Mouse (Mus musculus): Measurements from ENCODE around the gene Ewsr1. TPM values are rescaled to one million over a fixed set of nuclear protein-coding genes. Genes with fewer than 3 reads are reported as not detected.

Ewsr1 gene
- 100 to 1,000 TPM; 333 to 394 TPM for total RNA-seq (2021)
- long read RNA-seq, experiment 1, transcript Ewsr1-203 (17 exons, 2,588 nt) = major isoform, 59 of 158 reads
- long read RNA-seq, experiment 1, partial matches to known transcripts = 35 of 158 reads
- long read RNA-seq, experiment 1, other reads (novel, unspliced or antisense) = 58 of 158 reads
- long read RNA-seq, experiment 2, transcript Ewsr1-203 (17 exons, 2,588 nt) = major isoform, 106 of 224 reads
- long read RNA-seq, experiment 2, partial matches to known transcripts = 46 of 224 reads
- long read RNA-seq, experiment 2, other reads (novel, unspliced or antisense) = 68 of 224 reads

DNA sequence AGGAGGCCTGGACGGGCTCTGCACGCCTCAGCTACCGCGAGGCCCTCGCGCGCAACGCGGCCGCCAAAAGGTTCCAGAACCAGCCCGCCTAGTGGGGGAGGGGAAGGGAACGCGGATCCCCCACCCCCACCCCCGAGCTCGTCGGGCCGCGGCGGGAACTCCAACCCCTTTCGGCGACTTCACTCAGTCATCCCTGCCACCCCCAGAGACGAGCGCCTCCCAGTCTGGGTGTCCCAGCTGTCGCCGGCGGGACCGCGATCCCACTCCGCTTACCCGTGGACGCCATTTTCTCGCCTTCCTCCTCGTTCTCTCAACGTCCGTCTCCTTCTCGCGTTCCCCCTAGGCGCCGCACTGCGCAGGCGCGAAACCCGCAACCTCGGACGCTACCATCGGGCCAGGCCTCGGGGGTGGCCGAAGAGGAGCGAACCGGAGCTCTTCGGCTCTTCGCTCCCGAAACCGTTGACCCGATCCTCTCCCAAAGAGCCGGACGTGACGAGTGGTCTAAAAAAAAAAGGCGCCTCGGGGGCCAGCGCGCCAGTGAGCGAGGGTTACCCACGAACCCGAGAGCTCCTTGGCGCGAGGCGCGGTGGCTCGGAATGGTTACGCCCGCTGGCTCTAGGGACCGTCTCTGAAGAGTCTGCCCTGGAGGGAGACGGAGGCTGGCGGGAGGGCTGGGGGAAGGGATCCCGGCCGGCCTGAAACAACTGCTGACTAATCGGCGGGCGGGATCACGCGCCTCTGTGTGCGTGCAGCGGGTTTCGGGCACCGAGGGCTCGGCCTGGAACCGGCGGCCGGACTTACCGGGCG, at the start of gene Ewsr1, which contains the start of gene Rhbdd3:
Gene Ewsr1 (minus strand): TSS at position 531 of the 807 bp plus-strand sequence.
Gene Rhbdd3 (plus strand): TSS at position 191 of the 807 bp plus-strand sequence.
- H3K27ac ChIP-seq = peak within 1 kb of the TSS; percentile 100
- TF ChIP-seq CTCF (conservative IDR thresholded peaks at IDR 0.05) = no peak
- peak within 1 kb of the TSS; percentile 94 for H3K4me3 ChIP-seq
- peak; percentile 93 to 98 for DNase-seq (ENCODE audit: low spot score in 2 of 2)

DNA sequence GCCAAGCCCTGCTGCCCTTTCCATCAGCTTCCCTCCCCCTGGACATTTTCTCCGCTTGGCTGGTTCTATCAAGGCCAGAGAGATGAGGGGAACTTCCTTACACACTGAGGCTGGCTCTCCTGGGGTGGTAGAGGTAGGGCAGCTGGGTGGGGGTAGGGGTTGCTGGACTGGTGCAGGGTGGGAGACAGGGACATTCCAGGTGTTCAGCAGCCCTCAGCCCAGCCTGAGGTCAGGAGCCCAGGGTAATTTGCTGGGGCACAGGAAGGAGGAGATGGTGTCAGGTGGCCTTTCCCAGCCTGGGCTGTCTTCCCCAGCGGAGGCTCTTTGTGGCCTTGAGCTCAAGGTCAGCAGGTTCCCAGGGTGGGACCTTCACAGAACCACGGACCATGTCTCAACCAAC, 46.5 kb upstream of the Ewsr1 start:
- Histone ChIP-seq H3K27ac (no peak overlapping the region), H3K4me3 (no peak overlapping the region)
- TF ChIP-seq CTCF (conservative IDR thresholded peaks at IDR 0.05) = no peak
- DNase-seq (ENCODE audit: low spot score in 2 of 2) = no peak

DNA sequence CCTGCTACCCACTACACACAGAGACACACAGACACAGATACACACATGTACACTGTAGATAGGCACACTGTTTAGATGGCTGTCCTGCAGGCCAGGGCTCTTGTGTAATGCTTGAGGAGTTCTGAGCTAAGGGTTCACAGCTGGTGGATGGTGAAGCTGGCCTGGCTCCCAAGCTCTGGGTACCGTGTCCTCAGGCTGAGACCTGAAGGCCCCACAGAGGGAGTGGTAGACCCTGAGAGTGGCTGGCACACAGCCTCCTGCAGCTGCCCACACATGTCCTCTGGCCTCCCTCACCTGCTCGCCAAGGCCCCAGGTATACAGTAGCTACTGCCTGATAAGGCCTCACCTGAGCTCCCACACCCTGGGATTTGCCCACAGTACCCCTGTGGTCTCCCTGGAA, 42.9 kb upstream of the Ewsr1 start:
- DNase-seq (ENCODE audit: low spot score in 2 of 2) = no peak
- no peak for TF ChIP-seq CTCF (conservative IDR thresholded peaks at IDR 0.05)
- Histone ChIP-seq H3K27ac (no peak overlapping the region), H3K4me3 (no peak overlapping the region)

DNA sequence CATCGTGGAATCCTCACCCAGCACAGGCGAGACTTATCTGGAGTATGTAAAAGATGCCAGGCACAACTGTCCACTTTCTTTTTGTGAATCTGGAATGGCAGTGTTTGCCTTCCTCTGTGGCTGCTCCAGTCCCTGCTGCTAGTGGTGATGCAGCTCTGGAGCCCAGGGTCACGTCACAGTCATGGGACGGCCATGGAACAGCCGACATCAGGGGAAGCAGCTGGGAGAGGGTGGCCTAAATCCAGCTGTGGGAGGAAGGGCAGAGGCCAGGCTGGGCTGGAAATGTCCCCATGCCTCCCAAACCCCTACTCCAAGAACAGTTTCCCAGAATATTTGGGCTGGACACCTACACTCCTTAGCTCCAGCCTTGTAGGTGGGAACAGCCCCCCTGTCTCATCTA, 42.2 kb upstream of the Ewsr1 start:
- no peak overlapping the region for H3K27ac ChIP-seq
- H3K4me3 ChIP-seq = no peak overlapping the region
- no peak for DNase-seq (ENCODE audit: low spot score in 2 of 2)
- TF ChIP-seq CTCF (conservative IDR thresholded peaks at IDR 0.05) = no peak

DNA sequence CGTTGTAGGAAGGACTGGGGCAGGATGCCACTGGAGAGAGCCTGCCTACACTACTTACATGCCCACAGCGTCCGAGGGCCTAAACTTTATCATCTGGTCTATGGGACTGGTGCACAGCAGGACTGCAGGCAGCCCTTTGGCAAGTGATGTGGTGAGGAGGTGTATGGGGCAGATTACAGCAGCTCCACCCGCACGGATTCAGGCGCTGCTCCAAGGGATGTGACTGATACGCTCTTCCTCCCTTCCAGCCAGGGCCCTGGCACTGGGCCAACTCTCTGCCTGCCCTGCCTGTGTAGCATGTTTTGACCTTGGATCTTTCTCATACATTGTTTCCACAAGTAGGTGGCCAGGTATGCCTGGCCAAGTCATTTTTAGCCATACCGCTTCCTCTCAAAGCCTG, 41.6 kb upstream of the Ewsr1 start:
- DNase-seq (ENCODE audit: low spot score in 2 of 2) = peak in 1 of 2 experiments; percentile 31
- Histone ChIP-seq H3K4me3 (no peak overlapping the region), H3K27ac (no peak overlapping the region)
- TF ChIP-seq CTCF (conservative IDR thresholded peaks at IDR 0.05) = no peak

DNA sequence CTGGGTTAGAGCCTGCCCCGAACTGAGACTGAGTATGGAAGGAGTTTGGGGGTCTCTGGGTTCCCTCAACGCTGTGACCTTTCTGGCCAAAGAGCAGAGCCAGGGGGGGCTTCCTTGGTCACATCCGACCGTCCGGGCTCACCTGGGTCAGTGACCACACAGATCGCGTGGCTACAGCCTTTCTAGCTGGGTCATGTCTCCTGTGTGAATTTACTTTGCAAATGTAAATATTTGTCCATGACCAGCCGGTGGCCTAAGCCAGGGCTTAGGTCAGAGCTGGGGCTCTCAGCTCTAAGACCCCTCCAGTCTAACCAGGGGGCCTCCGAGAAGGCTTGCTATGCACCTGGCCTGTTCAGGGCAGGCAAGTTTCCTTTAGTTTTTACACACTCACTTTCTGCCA, 40.3 kb upstream of the Ewsr1 start:
- no peak overlapping the region for H3K4me3 ChIP-seq
- no peak for DNase-seq (ENCODE audit: low spot score in 2 of 2)
- TF ChIP-seq CTCF (conservative IDR thresholded peaks at IDR 0.05) = no peak
- no peak overlapping the region for H3K27ac ChIP-seq

DNA sequence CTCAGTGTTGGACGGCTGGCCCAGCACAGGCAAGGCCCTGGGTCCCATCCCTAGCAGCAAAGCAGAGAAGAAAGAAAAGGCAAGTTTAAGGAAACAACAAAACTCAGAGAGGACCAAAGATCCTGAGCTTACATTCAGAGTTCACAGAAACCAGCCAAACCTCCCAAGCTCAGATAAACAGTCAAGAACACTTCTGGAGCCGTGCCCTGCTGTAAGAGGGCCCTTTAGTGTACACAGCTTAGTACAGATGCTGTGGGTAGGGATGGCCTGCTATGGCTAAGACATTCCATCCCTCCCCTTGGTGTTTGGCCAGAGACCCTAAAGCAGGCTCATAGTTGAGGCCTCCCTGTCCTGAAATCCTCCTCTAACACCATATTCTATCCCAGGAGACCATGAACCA, 39.6 kb upstream of the Ewsr1 start:
- Histone ChIP-seq H3K27ac (no peak overlapping the region), H3K4me3 (no peak overlapping the region)
- DNase-seq (ENCODE audit: low spot score in 2 of 2) = no peak
- TF ChIP-seq CTCF (conservative IDR thresholded peaks at IDR 0.05) = no peak

DNA sequence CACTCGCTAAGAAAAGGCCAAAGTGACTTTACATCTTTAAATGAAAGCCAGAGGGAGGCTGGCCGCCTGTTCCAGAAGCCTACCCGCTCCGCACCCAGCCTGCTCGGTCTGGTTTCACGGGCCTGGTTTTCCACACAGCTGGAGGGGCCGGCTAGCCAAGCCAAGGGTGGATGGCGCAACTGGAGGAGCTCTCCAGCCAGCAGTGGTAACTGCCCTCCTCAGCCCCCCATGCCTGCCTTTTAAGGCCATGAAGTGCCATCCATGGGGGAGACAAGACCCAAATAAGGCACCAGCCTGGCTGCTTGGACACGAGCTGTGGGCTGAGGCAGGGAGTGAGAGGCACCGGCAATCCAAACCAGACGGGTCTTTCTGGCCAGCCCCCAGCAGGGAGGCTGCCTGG, 36.8 kb upstream of the Ewsr1 start:
- DNase-seq (ENCODE audit: low spot score in 2 of 2) = no peak
- Histone ChIP-seq H3K4me3 (no peak overlapping the region), H3K27ac (no peak overlapping the region)
- TF ChIP-seq CTCF (conservative IDR thresholded peaks at IDR 0.05) = no peak

DNA sequence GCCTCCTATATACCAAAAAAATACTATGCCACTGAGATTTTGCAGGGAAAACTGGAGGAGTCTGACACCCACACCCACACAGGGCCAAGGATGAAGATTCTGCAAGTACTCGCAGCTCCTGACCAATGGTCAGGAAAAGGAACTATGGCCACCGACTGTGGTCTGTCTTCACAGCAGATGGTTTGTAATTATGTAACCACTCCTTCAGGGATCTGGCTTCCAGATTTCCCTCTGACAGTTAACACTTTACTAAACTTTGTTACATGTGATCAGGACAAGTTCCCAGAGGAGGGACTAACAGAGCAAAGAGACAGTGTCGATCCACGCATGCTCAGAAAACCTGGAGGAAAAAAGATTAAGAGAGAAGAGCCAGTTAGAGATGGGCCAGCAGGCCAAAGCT, 33.7 kb upstream of the Ewsr1 start:
- H3K27ac ChIP-seq = no peak overlapping the region
- H3K4me3 ChIP-seq = no peak overlapping the region
- no peak for TF ChIP-seq CTCF (conservative IDR thresholded peaks at IDR 0.05)
- DNase-seq (ENCODE audit: low spot score in 2 of 2) = no peak

DNA sequence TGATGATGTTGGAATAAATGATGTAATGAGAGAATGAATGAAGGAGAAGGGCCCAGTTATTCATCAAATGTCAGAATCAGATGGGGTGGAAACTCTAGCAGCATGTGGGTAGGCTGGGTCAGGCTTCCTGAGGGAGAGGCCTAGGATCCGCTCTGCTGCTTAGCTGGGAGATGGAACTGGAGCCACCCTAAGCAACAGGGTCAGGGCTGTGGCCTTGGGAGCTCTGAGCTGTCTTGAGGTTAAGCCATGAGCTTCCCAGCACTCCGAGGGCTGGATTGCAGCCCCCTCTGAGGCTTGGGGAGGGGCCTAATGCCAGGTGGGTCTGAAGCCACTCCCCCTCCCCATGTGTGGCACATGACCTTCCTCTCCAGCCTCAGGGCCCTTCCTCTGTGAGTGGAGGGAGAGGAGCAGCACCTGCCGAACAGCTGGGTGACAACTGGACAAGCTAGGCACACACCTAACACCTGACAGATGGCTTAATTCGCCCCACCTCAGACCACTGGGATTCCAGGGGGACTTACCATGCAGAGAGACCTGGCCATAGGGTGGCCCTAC, 31.1 kb upstream of the Ewsr1 start:
- no peak for DNase-seq (ENCODE audit: low spot score in 2 of 2)
- Histone ChIP-seq H3K27ac (no peak overlapping the region), H3K4me3 (no peak overlapping the region)
- no peak for TF ChIP-seq CTCF (conservative IDR thresholded peaks at IDR 0.05)

DNA sequence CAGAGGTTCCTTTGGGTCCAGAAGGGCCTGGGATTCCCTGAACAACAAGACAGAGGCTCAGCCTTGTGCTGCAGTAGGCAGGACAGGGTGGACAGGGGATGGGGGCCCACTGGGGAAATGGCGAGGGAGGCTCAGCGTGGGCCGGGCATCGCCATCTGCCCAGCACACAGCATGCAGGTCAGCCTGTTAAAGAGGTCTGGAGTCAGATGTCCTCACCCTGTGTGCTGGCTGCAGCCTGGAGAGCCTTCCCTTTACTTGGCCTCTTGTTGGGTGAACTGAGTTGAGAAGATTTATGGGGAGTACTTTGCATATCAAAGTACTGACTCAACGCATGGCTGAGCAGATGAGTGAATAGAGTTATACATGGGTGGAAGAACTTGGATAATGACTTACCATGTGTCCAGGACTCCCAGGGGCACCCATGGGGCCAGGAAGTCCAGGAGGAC, 30.0 kb upstream of the Ewsr1 start:
- no peak overlapping the region for H3K4me3 ChIP-seq
- no peak overlapping the region for H3K27ac ChIP-seq
- no peak for TF ChIP-seq CTCF (conservative IDR thresholded peaks at IDR 0.05)
- DNase-seq (ENCODE audit: low spot score in 2 of 2) = no peak

DNA sequence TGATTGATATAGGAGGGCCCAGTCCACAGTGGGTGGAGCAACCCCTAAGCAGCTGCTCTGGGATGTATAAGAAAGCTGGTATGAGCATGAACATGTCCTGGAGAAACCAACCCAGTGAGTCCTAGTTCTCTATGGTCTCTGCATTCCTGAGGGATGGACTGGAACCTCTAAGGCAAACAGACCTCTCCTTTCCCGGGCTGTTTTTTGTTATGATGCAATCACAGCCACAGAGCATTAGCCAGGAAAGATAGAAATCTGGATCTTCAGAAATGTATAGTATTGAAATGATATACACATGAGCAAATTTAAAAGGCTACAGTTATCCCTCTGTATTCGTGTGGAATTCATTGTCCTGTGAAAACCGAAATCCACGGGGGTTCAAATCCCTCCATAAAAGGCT, 26.6 kb upstream of the Ewsr1 start:
- no peak for TF ChIP-seq CTCF (conservative IDR thresholded peaks at IDR 0.05)
- no peak for DNase-seq (ENCODE audit: low spot score in 2 of 2)

DNA sequence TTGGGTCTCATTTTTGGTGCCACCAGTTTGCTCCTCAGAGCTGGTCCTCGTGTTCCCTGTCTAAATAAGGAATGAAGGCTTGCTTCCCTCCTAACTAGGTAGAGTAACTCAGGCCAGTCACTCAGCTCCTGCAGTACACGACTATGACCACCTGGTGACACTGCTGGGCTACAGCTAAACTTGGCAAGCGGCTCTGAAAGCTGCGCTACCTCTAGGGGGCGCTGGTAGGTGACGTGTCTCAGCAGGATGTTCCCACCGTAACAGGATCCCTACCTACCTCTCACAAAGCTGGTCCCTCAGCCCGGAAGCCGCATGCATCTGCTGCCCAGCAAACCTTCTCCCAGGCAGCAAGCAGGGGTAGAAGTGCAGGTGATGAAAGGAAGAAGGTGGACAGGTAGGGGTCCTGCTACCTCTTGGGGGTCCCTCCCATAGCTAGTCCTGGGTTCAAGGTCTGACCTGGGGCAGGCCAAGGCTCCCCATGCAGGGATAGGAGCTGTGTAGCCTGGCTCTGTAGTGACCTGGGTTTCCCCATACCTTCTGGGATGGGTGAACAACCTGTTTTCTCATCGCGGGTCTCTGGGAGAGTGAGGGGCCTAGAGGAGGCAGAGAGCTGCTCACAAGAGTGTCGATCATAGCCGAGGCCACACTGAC, 16.0 kb upstream of the Ewsr1 start:
- Histone ChIP-seq H3K4me3 (no peak overlapping the region), H3K27ac (no peak overlapping the region)
- peak; percentile 100 for TF ChIP-seq CTCF (conservative IDR thresholded peaks at IDR 0.05)
- DNase-seq (ENCODE audit: low spot score in 2 of 2) = peak; percentile 79 to 91

More for the DNA sequence above, 26.6 kb upstream of the Ewsr1 start:
- Histone ChIP-seq H3K4me3 (no peak overlapping the region), H3K27ac (no peak overlapping the region)
